Mouse (Mus musculus) forebrain, embryonic 13.5 days (tissue): ENCODE results near the gene Ppp1r1b. TPM values are rescaled to one million over a fixed set of nuclear protein-coding genes. Genes with fewer than 3 reads are reported as not detected.

ENCODE experiments used
- ATAC-seq: fragments of 200-750 bp; cut with Nextera tagmentation; 2 replicates; pipeline ENCODE4 v1.8.0; 2017
- H3K27ac ChIP-seq: fragments of 300-500 bp; sonication (generic); 2 replicates; pipeline ENCODE4 v1.5.1; 2015; ENCODE audit warnings: inconsistent platforms, mild to moderate bottlenecking, moderate library complexity
- H3K27me3 ChIP-seq: fragments of 300-500 bp; sonication (generic); 2 replicates; pipeline ENCODE4 v1.6.1; 2015; ENCODE audit warnings: mild to moderate bottlenecking, inconsistent platforms
- H3K36me3 ChIP-seq: fragments of 300-500 bp; sonication (generic); 2 replicates; pipeline ENCODE4 v1.6.1; 2015; ENCODE audit warnings: mild to moderate bottlenecking, inconsistent platforms; ENCODE audit not compliant: poor library complexity, severe bottlenecking
- H3K4me1 ChIP-seq: fragments of 300-500 bp; sonication (generic); 2 replicates; pipeline ENCODE4 v1.6.1; 2015; ENCODE audit warnings: inconsistent platforms
- H3K4me2 ChIP-seq: fragments of 300-500 bp; sonication (generic); 2 replicates; pipeline ENCODE4 v1.6.1; 2015; ENCODE audit warnings: inconsistent platforms, mild to moderate bottlenecking, moderate library complexity
- H3K4me3 ChIP-seq: fragments of 300-500 bp; sonication (generic); 2 replicates; pipeline ENCODE4 v1.5.1; 2015; ENCODE audit warnings: mild to moderate bottlenecking, inconsistent platforms
- H3K9ac ChIP-seq: fragments of 300-500 bp; sonication (generic); 2 replicates; pipeline ENCODE4 v1.6.1; 2015; ENCODE audit warnings: mild to moderate bottlenecking, inconsistent platforms
- H3K9me3 ChIP-seq: fragments of 300-500 bp; sonication (generic); replicated peaks from 2 replicates; pipeline ENCODE4 v1.6.1; 2016; ENCODE audit warnings: inconsistent platforms
- WGBS: fragments of 180-500 bp; shearing (Covaris S2); methylation state at CpG from one replicate; pipeline ENCODE4 v1.1.7; 2015; 5-methylcytosine and 5-hydroxymethylcytosine counted together
- polyA plus RNA-seq: library from polyadenylated mRNA; unstranded; fragments of >200 nt; fragmentation: Nextera tagmentation; extraction: Ambion mirVana; gene quantifications from 2 replicates; pipeline ENCODE4 v1.2.1, GENCODE M21; 2015

Ppp1r1b gene
- polyA plus RNA-seq, 1 experiment from 2014 or later, result 20.0 TPM

DNA sequence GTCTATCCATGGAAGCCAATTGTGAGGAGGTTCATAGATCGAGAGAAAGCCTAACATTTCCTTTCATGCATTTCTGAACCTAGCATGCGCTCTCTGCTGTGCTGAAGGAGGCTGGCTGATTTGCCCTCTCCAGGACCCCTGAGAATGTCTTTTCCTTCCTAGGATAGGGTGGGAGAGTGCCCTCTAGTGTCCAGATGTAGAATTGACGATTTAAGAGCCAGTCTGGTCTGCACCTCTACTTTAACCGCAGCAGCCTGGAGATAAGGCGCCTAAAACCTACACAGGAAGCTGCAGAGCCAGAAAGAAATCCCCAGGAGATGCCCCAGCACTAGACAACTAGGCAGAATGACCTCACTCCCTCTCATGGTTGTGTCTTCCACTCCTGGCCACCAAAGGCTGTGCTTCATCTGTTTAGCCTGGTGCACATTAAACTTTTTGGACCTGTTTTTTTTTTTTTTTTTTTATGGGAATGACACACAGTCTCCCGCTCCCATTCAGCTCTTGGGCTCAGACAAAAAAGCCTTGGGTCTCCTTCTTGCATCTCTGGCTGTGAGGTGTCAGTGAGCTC, 7.6 kb downstream of the Ppp1r1b start:
- Histone ChIP-seq H3K27me3 (peaks cover 46% of the 10 kb centered on the region), H3K4me2 (no peak overlapping the region), H3K4me3 (no peak overlapping the region), H3K27ac (no peak overlapping the region), H3K9ac (no peak overlapping the region), H3K36me3 (no peaks in the 10 kb centered on the region), H3K9me3 (no peaks in the 10 kb centered on the region), H3K4me1 (peaks cover 38% of the 10 kb centered on the region)
- no peak for ATAC-seq
- WGBS, result 12% methylated on average over 6 of the region's 6 CpGs

DNA sequence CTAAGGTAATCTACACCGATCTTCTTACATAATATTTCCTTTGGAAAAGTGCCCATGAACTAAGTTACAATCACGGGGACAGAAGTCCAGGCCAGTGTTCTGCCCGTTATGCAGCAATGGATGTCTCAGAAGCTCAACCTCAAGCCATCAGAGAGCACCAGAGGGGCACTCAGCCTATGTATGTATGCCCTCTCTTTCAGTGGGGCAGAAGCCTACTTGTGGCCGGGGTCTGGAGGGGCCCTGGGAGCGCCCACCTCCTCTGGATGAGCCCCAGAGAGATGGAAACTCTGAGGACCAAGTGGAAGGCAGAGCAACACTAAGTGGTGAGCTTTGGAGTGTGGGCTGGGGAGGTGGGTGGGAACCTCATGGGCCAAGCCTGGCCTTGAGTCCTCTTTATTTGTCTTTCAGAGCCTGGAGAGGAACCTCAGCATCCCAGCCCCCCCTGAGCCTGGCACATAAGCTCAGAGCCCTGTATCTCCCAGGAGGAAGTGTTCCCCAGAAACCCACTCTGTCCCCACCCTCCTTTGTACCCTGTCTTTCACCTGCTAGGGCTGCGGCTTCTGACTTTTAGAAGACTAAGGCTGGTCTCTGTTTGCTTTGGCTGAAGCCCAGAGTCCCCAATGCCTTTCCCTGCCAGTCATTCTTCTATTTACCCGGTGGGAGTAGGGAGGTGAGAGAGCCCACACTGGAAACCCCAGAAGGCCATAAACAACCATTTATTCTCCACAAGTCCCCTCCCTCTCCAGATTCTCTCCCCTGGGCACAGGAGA, 8.6 kb downstream of the Ppp1r1b start:
- no peaks in the 10 kb centered on the region for H3K9me3 ChIP-seq
- H3K36me3 ChIP-seq, result no peaks in the 10 kb centered on the region
- WGBS, result 82% methylated on average over 7 of the region's 7 CpGs
- no peak overlapping the region for H3K27ac ChIP-seq
- no peak overlapping the region for H3K4me3 ChIP-seq
- peaks cover 36% of the 10 kb centered on the region for H3K27me3 ChIP-seq
- H3K4me2 ChIP-seq, result no peak overlapping the region
- H3K4me1 ChIP-seq, result peaks cover 48% of the 10 kb centered on the region
- no peak for ATAC-seq
- H3K9ac ChIP-seq, result no peak overlapping the region

GRCm38 (mm10) chr11:98357396-98358160, 9.4 kb downstream of the Ppp1r1b start:
- Histone ChIP-seq H3K9ac (peak overlapping the region; percentile 74), H3K27me3 (peaks cover 29% of the 10 kb centered on the region), H3K36me3 (no peaks in the 10 kb centered on the region), H3K4me2 (peak overlapping the region; percentile 68), H3K4me3 (peak overlapping the region; percentile 70), H3K27ac (peak overlapping the region; percentile 45), H3K9me3 (no peaks in the 10 kb centered on the region), H3K4me1 (peaks cover 49% of the 10 kb centered on the region)
- 8% methylated on average over 13 of the region's 13 CpGs for WGBS
- no peak; the same call in 1 of the 2 replicates for ATAC-seq

DNA sequence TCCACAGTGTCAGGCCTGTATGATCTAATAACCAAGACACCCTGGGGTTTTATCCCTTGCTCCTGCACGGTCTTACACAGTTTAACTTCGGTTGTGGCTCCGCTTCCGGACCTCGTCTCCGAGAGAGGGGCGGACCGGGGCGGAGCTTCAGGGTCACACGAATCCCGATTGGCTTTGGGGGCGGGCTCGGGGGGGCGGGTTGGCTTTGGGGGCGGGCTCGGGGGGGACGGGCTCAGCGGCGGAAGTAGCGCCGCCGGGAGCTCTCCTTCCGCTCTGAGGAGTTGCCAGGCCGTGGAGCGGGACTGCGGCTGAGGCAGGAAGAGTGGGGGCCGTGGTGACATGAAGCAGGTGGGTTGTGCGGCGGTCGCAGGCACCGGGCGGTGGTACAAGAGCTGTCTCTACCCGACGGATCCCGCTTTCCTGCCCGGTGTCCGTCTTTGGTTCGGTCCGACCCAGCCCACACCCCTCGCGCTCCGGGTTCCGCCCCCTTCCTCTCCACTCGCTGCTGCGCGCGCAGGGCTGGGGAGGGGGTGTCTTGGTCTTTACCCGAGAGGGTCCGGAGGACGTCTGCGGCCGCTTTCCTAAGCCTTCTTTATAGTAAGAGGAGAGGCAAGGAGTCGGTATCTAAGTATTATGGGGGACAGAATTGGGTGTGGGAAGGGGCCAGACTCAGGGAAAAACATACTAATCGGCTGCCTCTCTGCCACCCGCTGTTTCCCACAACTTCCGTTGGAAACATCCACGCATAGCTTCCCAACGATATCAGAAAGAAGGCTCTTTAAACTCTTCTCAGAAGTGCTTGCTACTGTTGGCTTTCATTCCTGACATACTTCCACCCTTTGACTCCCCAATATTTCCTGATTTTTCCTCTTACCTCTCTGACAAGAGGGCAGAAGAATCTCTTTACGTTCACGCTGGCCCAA, 10.2 kb downstream of the Ppp1r1b start, which contains the start of gene Stard3:
Gene Stard3 (plus strand): TSS at position 208 of the 923 bp plus-strand sequence.
- H3K4me3 ChIP-seq, result peak within 1 kb of the TSS; percentile 70
- ATAC-seq, result peak; percentile 89
- peak within 1 kb of the TSS; percentile 74 for H3K9ac ChIP-seq
- peak within 1 kb of the TSS; percentile 80 for H3K27ac ChIP-seq
- peaks cover 20% of the 10 kb centered on the region for H3K27me3 ChIP-seq
- H3K4me1 ChIP-seq, result peaks cover 49% of the 10 kb centered on the region
- H3K4me2 ChIP-seq, result peak within 1 kb of the TSS; percentile 68
- H3K36me3 ChIP-seq, result no peaks in the 10 kb centered on the region
- under 1% methylated on average over 60 of the region's 60 CpGs for WGBS
- no peaks in the 10 kb centered on the region for H3K9me3 ChIP-seq

DNA sequence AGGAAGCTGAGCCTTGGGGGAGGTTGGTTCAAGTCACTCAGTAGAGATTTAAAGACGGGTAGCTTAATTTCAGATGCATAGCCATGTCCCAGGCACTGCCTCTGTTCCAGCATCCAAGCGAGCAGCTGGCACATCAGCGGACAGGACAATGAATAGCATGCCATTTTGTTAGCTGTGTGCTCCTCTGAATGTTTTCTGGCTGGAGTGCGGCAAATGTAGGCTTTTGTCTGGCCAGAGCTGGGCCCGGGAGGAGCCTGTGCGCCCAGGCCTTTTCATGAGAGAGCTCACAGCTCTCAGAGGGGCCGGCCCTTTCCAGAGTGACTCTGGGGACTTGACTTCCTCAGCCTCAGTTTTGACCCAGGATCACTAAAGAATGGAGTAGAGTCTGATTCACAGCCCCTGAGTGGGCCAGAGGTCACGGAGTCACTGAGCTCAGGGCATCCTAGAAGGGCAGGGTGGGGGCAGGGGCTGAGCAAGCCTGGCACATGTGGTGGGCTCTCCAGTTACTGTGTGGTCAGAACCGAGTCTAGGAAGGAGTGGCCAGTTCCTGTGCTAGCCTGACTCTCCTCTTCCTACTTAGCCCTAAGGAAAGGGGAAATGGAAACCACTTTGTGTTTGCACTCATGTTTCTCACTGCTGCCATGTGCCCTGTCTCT, 12.8 kb downstream of the Ppp1r1b start:
- Histone ChIP-seq H3K9ac (peak overlapping the region; percentile 45), H3K4me2 (peak overlapping the region; percentile 15; the same call in 1 of the 2 replicates), H3K36me3 (peaks cover 5% of the 10 kb centered on the region; the same call in 1 of the 2 replicates), H3K4me1 (peaks cover 43% of the 10 kb centered on the region), H3K27me3 (0 out of 2 replicates have a peak, but pooled peaks cover 5% of the 10 kb centered on the region), H3K27ac (peak overlapping the region; percentile 41), H3K4me3 (no peak overlapping the region), H3K9me3 (no peaks in the 10 kb centered on the region)
- WGBS, result 48% methylated on average over 9 of the region's 9 CpGs
- no peak for ATAC-seq

DNA sequence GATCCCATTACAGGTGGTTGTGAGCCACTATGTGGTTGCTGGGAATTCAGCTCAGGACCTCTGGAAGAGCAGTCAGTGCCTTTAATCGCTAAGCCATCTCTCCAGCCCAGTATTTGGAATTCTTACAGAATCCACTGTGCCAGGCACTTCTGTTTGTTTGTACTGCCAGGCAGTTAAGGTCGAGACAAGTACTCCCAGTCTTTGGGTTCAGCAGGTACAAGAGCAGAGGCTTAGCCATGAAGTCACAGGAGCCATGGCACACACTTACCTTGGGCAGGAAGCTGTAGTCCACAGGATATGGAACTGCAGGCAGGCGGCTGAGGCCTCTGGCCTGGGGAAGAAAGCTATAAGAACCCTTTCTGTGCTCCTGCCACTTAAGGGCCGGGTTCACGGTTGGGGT, 15.6 kb downstream of the Ppp1r1b start:
- WGBS, result 90% methylated on average over 5 of the region's 5 CpGs
- Histone ChIP-seq H3K4me1 (peaks cover 31% of the 10 kb centered on the region), H3K4me2 (no peak overlapping the region), H3K27ac (no peak overlapping the region), H3K36me3 (peaks cover 7% of the 10 kb centered on the region; the same call in 1 of the 2 replicates), H3K9ac (no peak overlapping the region), H3K4me3 (no peak overlapping the region), H3K27me3 (no peaks in the 10 kb centered on the region), H3K9me3 (no peaks in the 10 kb centered on the region)
- ATAC-seq, result no peak

DNA sequence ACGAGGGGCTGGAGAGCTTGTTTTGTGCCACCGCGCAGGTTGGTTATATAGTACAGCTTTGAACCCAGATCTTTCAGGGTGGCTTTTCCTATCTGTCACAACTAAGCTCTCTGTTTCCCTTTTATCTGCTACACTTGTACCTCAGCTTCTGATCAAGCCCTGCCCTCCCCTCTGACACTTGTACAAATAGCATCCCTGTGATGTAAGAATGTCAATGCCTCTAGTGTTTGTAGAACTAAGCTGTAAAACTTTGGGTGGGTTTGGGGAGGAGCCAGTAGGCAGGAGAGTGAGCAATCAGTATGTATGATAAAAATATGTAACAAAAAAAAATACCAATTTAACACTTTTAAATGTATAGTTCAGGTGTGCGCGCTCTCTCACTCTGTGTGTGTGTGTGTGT, 16.2 kb downstream of the Ppp1r1b start:
- H3K4me2 ChIP-seq, result no peak overlapping the region
- H3K27ac ChIP-seq, result no peak overlapping the region
- peaks cover 7% of the 10 kb centered on the region; the same call in 1 of the 2 replicates for H3K36me3 ChIP-seq
- peaks cover 25% of the 10 kb centered on the region for H3K4me1 ChIP-seq
- H3K27me3 ChIP-seq, result no peaks in the 10 kb centered on the region
- 91% methylated on average over 5 of the region's 5 CpGs for WGBS
- ATAC-seq, result no peak
- no peak overlapping the region for H3K9ac ChIP-seq
- H3K9me3 ChIP-seq, result no peaks in the 10 kb centered on the region
- H3K4me3 ChIP-seq, result no peak overlapping the region

DNA sequence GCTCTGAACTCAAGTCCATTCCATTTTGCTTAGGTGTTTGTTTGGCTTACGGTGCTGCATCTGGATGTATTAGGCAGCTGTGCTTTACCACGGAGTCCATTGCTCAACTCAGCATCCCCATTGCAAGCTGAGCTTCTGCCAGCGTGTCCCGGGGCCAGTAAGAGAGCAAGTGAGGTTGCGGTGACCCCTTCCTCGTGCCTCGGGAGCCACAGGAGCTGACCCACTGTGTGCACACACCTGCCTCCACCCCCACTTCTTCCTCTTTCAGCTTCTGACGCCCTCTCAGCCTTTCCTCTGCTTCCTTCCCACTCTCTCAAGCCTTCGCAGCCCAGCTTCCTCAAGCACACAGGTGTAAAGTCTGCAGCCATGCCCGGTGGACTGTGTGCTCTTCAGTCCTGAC, 18.1 kb downstream of the Ppp1r1b start:
- ATAC-seq, result no peak
- Histone ChIP-seq H3K27ac (no peak overlapping the region), H3K36me3 (peaks cover 7% of the 10 kb centered on the region; the same call in 1 of the 2 replicates), H3K4me1 (peaks cover 14% of the 10 kb centered on the region), H3K9me3 (no peaks in the 10 kb centered on the region), H3K4me3 (no peak overlapping the region), H3K4me2 (no peak overlapping the region), H3K27me3 (no peaks in the 10 kb centered on the region), H3K9ac (no peak overlapping the region)
- 85% methylated on average over 10 of the region's 10 CpGs for WGBS

DNA sequence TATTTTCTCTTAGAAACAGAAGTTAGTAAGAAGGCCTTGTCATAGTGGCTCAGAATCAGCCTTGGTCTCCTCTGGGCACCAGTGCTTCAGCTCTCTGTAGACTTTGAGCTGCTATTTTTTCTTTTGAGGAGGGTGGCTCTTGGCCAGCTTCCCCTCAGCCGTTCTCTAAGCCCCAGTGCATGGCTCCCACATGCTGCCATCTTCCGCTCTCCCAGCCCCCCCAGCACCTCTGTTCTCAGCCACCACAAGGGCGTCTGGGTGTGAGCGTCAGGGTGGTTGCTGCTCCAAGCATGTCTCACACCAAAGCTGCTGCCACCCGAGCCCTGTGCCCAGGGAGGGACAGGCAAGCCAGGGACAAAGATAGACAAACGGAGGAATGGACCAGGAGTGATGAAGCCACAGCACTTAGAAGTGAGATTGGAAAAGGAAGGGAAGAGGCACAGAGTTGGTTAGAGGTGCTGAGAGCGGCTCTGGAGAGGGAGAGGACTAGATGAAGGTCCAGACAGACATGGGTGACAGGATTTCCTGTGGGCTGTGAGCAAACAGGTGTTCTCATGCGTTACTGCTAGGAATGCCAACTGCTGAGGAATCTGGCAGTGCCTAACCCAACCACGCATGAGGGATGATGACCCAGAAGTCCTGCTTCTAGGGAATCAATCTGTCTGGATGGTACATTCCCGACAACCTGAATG, 19.1 kb downstream of the Ppp1r1b start:
- H3K4me3 ChIP-seq, result no peak overlapping the region
- no peak for ATAC-seq
- no peaks in the 10 kb centered on the region for H3K9me3 ChIP-seq
- H3K9ac ChIP-seq, result no peak overlapping the region
- H3K27ac ChIP-seq, result 0 out of 2 replicates have a peak overlapping the region, but pooled peaks have one; percentile 27
- H3K4me2 ChIP-seq, result no peak overlapping the region
- H3K36me3 ChIP-seq, result peaks cover 7% of the 10 kb centered on the region; the same call in 1 of the 2 replicates
- 84% methylated on average over 10 of the region's 10 CpGs for WGBS
- H3K4me1 ChIP-seq, result peaks cover 18% of the 10 kb centered on the region
- H3K27me3 ChIP-seq, result no peaks in the 10 kb centered on the region

- no peak overlapping the region for H3K4me2 ChIP-seq
- H3K27ac ChIP-seq, result no peak overlapping the region
- peaks cover 7% of the 10 kb centered on the region; the same call in 1 of the 2 replicates for H3K36me3 ChIP-seq
- peaks cover 19% of the 10 kb centered on the region for H3K4me1 ChIP-seq
- no peak overlapping the region for H3K4me3 ChIP-seq
- no peaks in the 10 kb centered on the region for H3K27me3 ChIP-seq
- no peak for ATAC-seq
- no peaks in the 10 kb centered on the region for H3K9me3 ChIP-seq
- H3K9ac ChIP-seq, result no peak overlapping the region
- 89% methylated on average over 7 of the region's 7 CpGs for WGBS
These were observed 19.6 kb downstream of the Ppp1r1b start for GRCm38 (mm10) chr11:98367863-98368186.
